Mouse (Mus musculus) brain, embryonic 14.5 days (tissue): ENCODE measurements at regions not wholly inside any gene's neighbourhood (a gene's known extent, or its start where the extent isn't known, plus 50 kb on each side); places are given as distances from the start of the nearest gene placed in this dataset.

Experiments used
- CTCF ChIP-seq: fragments of 200-500 bp; IDR thresholded peaks from 2 replicates; pipeline ENCODE4 v1.5.1; 2012; ENCODE audit warnings: inconsistent platforms, mild to moderate bottlenecking, moderate library complexity, borderline replicate concordance; ENCODE audit not compliant: insufficient read depth, insufficient read length; ENCODE audit errors: extremely low read depth
- POLR2A ChIP-seq: fragments of 200-500 bp; IDR thresholded peaks from 2 replicates; pipeline ENCODE4 v1.6.1; 2012; ENCODE audit warnings: mild to moderate bottlenecking, inconsistent platforms, borderline replicate concordance; ENCODE audit not compliant: poor library complexity, insufficient read depth, insufficient read length, severe bottlenecking; ENCODE audit errors: extremely low read depth

- TF ChIP-seq CTCF: no peak
- TF ChIP-seq POLR2A: no peak
These were observed 195.7 kb upstream of the Gm11232 start for GRCm38 (mm10) chr4:71953441-71953840.
